27 mouse cellular contexts compared by ENCODE assay signal in genomic region chr11:100580275-100580674, GRCm38 (mm10). TPM values are rescaled to one million over a fixed set of nuclear protein-coding genes. Genes with fewer than 3 reads are reported as not detected.
DNase-seq lines count a peak whose midpoint lies in the region; ATAC-seq and TF ChIP-seq lines count a peak whose summit lies in the region.
"Had no signal": no experiment of that assay in that cellular context is flagged by ENCODE, and none has a peak within 500 bp of the region (broad histone marks: within the 10 kb centered on the region; RNA-seq: fewer than 3 reads in every experiment).

No protein-coding gene starts in this region.

- peak; percentile 88 for DNase-seq in heart, adult 11 months
- DNase-seq in heart, postnatal 10 days, result no peak
- DNase-seq in layer of hippocampus, adult 2 months (ENCODE audit: low spot score in 2 of 2), result no peak
- no peak for DNase-seq in layer of hippocampus, adult 18-20 months (ENCODE audit: low spot score in 2 of 2)
- peak; percentile 73 to 79 for DNase-seq in spleen, postnatal 36 days (ENCODE audit: low spot score in 2 of 2)
- DNase-seq in spleen, adult 12 weeks (ENCODE audit: low spot score), result no peak
- peak; percentile 46 for DNase-seq in splenic B cell, adult 2 months (ENCODE audit: low read depth, low spot score)
- DNase-seq: adrenal gland, adult 8-10 months; adrenal gland, postnatal 25 days; cerebellum, adult 18-20 months; cerebellum, adult 9-10 months; cerebellum, postnatal 14 days; forebrain, postnatal 0 days; gastrocnemius, adult 2 months; gastrocnemius, postnatal 14 days; heart, adult 18-20 months; heart, postnatal 14 days; heart, postnatal 4 days had no signal

- no peaks in the 10 kb centered on the region for H3K27me3 ChIP-seq in splenic B cell, adult 2 months (ENCODE audit: control insufficient read depth, insufficient read depth, low read length, poor library complexity, severe bottlenecking)
- H3K27me3 ChIP-seq: embryonic facial prominence, embryonic 12.5 days; embryonic facial prominence, embryonic 15.5 days; heart, embryonic 12.5 days; heart, embryonic 15.5 days had no signal

- H3K4me3 ChIP-seq in layer of hippocampus, adult 2 months, result peak overlapping the region; percentile 15; the same call in 1 of the 2 replicates
- H3K4me3 ChIP-seq: embryonic facial prominence, embryonic 12.5 days; embryonic facial prominence, embryonic 15.5 days; gastrocnemius, adult 2 months; heart, embryonic 12.5 days; heart, embryonic 15.5 days had no signal

- intact Hi-C loops in heart, postnatal 10 days (cut with DNase I), result no loop called here

- TF ChIP-seq CTCF in layer of hippocampus, adult 2 months (conservative IDR thresholded peaks at IDR 0.05), result no peak

- ATAC-seq in megakaryocyte progenitor cell, adult 5-6 weeks (replicated peaks; ENCODE audit: poor library complexity), result no peak
- ATAC-seq: activated CD4-positive, CD25-positive, alpha-beta regulatory T cell, adult 4 months; forebrain, embryonic 14.5 days; forebrain, postnatal 0 days; hindbrain, postnatal 0 days had no signal

- H3K27ac ChIP-seq in layer of hippocampus, adult 2 months, result peak overlapping the region; percentile 36; the same call in 1 of the 2 replicates
- H3K27ac ChIP-seq: embryonic facial prominence, embryonic 12.5 days; embryonic facial prominence, embryonic 15.5 days; gastrocnemius, adult 2 months; heart, embryonic 15.5 days; hindbrain, embryonic 14.5 days had no signal

- H3K36me3 ChIP-seq in splenic B cell, adult 2 months (ENCODE audit: control insufficient read depth, insufficient read depth, low read length, poor library complexity, severe bottlenecking), result peaks cover 16% of the 10 kb centered on the region

RNA-seq across cellular contexts. Expression of gene Cnp, which starts 5.6 kb away (rescaled TPM):
- total RNA-seq in heart, postnatal 10 days (2021), result 1 to 10 TPM; 6.1 to 7.1 TPM
- total RNA-seq in layer of hippocampus, adult 2 months (2021), result 100 to 1,000 TPM; 168 to 183 TPM
- total RNA-seq in layer of hippocampus, adult 18-20 months (2021), result 100 to 1,000 TPM; 171 to 195 TPM
- 6.9 and 8.2 TPM in 2 replicates for total RNA-seq in megakaryocyte progenitor cell, adult 5-6 weeks (2015)
- 16.2 and 21.7 TPM in 2 replicates for total RNA-seq in megakaryocyte progenitor cell, adult 5-6 weeks (2017)

RNA-seq across cellular contexts. Expression of gene Ttc25, which starts 34.9 kb away (rescaled TPM):
- under 1 TPM; 0.17 to 0.38 TPM for total RNA-seq in heart, postnatal 10 days (2021)
- 1 to 10 TPM; 1.3 to 1.7 TPM for total RNA-seq in layer of hippocampus, adult 2 months (2021)
- total RNA-seq in layer of hippocampus, adult 18-20 months (2021), result 1 to 10 TPM in 1 of 2 experiments, under 1 TPM in 1; 0.96 to 1.1 TPM
- total RNA-seq in megakaryocyte progenitor cell, adult 5-6 weeks (2015), result 0.05 TPM in 1 of 2 replicates, not detected in the other
- 0.04 and 0.30 TPM in 2 replicates for total RNA-seq in megakaryocyte progenitor cell, adult 5-6 weeks (2017)

RNA-seq across cellular contexts. Expression of gene Nkiras2, which starts 38.8 kb away (rescaled TPM):
- 10 to 100 TPM; 53.7 to 63.9 TPM for total RNA-seq in heart, postnatal 10 days (2021)
- total RNA-seq in layer of hippocampus, adult 2 months (2021), result 10 to 100 TPM; 11.8 to 13.1 TPM
- total RNA-seq in layer of hippocampus, adult 18-20 months (2021), result 10 to 100 TPM; 10.8 to 11.1 TPM
- total RNA-seq in megakaryocyte progenitor cell, adult 5-6 weeks (2015), result 17.0 and 22.2 TPM in 2 replicates
- total RNA-seq in megakaryocyte progenitor cell, adult 5-6 weeks (2017), result 9.9 and 16.6 TPM in 2 replicates

RNA-seq across cellular contexts. Expression of gene Dnajc7, which starts 39.7 kb away (rescaled TPM):
- 100 to 1,000 TPM; 199 to 207 TPM for total RNA-seq in heart, postnatal 10 days (2021)
- 100 to 1,000 TPM; 242 to 257 TPM for total RNA-seq in layer of hippocampus, adult 2 months (2021)
- 100 to 1,000 TPM; 223 to 252 TPM for total RNA-seq in layer of hippocampus, adult 18-20 months (2021)
- total RNA-seq in megakaryocyte progenitor cell, adult 5-6 weeks (2015), result 81.2 and 93.3 TPM in 2 replicates
- 102 and 136 TPM in 2 replicates for total RNA-seq in megakaryocyte progenitor cell, adult 5-6 weeks (2017)

RNA-seq across cellular contexts. Expression of gene Acly, which starts 52.5 kb away (rescaled TPM):
- 10 to 100 TPM; 47.8 to 51.1 TPM for total RNA-seq in heart, postnatal 10 days (2021)
- total RNA-seq in layer of hippocampus, adult 2 months (2021), result 100 to 1,000 TPM; 103 to 117 TPM
- 100 to 1,000 TPM; 118 to 124 TPM for total RNA-seq in layer of hippocampus, adult 18-20 months (2021)
- 80.4 and 81.7 TPM in 2 replicates for total RNA-seq in megakaryocyte progenitor cell, adult 5-6 weeks (2015)
- total RNA-seq in megakaryocyte progenitor cell, adult 5-6 weeks (2017), result 89.1 and 101 TPM in 2 replicates

Comparison
In these comparisons a context has a peak if more than half of its experiments do, and no peak if none do; other contexts are left out.
1. DNase-seq: peak in heart, adult 11 months (single experiment), spleen, postnatal 36 days (2 of 2) and splenic B cell, adult 2 months (single experiment); none in heart, postnatal 10 days (0 of 2), layer of hippocampus, adult 2 months (0 of 2), layer of hippocampus, adult 18-20 months (0 of 2) and spleen, adult 12 weeks (single experiment).
2. RNA of gene Cnp, which starts 5.6 kb away (total RNA-seq): 171 to 195 TPM in layer of hippocampus, adult 18-20 months and 168 to 183 TPM in layer of hippocampus, adult 2 months; 6.9 to 21.7 TPM in megakaryocyte progenitor cell, adult 5-6 weeks and 6.1 to 7.1 TPM in heart, postnatal 10 days; every median in the first group is over 4 times any median in the second.